Mouse (Mus musculus) cerebellum, adult 11-12 months (tissue): Measurements from ENCODE around the gene Acaca.

Source experiments
- DNase-seq: peaks from one replicate; pipeline ENCODE4 v3.0.0; 2022

Gene Acaca

GRCm38 (mm10) chr11:84128943-84129798 lies at the start of gene Acaca, which contains the start of gene Tada2a:
Gene Acaca (plus strand): TSS chr11:84129672.
Gene Tada2a (minus strand): TSS chr11:84129600.
- peak; percentile 84 for DNase-seq

- no peak for DNase-seq
Measured at GRCm38 (mm10) chr11:84079887-84080286, 49.6 kb upstream of the Acaca start.

- no peak for DNase-seq
Measured at GRCm38 (mm10) chr11:84080327-84080726, 49.1 kb upstream of the Acaca start.

DNA sequence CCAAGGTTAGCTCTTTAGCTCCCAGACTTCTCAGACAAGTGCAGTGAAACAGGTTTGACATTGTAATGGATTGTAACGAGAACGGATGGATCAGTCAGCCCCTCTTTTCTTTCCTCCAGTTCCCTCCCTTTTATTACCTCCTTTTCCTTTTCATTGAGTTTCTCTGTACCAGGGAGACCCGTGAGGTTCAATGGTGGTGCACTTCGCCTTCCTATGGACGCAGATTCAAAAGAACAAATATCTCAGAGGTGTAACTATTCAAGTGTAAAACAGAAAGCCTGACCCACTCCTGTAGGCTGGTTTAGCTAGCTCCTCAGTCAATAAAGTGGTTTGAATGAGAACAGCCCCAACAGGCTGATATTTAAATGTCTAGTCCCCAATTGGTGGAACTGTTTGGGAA lies 47.6 kb upstream of the Acaca start:
- DNase-seq, result no peak

DNA sequence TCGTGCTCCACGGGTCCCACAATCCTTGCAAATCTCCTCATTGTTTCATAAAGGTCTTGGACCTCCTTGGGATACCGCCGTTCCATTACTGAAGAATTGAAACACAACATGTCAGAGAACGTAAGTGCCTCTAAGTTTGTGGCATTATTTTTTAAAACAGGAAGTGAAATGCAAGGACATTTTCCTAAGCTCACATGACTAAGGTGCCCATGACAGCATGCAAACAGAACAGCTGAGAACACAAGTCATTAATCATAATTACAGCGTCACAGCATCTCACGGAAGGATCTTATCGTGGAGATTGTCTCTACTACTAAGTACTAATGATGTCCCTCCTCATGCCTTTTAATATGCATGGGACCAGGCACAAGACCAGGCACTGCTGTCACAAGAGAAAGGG lies 38.9 kb upstream of the Acaca start:
- no peak for DNase-seq

DNA sequence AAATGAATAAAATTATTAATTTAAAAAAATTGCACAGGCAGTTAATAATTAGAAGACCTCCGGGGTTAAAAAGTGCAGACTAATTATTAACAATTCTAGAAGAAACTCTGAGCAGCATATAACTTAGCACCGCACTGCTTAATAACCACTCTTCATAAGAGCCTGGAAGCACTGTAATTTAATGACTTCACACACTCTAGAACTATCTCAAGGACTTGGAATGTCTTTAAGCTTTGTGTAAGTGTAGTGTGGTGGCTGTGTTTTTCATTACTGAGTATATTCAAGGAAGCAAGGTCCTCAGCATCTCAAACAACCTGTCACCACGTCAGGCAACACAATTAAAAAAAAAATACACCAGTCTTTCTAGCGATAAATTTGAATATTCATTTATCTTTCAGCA lies 34.4 kb upstream of the Acaca start:
- no peak for DNase-seq

DNA sequence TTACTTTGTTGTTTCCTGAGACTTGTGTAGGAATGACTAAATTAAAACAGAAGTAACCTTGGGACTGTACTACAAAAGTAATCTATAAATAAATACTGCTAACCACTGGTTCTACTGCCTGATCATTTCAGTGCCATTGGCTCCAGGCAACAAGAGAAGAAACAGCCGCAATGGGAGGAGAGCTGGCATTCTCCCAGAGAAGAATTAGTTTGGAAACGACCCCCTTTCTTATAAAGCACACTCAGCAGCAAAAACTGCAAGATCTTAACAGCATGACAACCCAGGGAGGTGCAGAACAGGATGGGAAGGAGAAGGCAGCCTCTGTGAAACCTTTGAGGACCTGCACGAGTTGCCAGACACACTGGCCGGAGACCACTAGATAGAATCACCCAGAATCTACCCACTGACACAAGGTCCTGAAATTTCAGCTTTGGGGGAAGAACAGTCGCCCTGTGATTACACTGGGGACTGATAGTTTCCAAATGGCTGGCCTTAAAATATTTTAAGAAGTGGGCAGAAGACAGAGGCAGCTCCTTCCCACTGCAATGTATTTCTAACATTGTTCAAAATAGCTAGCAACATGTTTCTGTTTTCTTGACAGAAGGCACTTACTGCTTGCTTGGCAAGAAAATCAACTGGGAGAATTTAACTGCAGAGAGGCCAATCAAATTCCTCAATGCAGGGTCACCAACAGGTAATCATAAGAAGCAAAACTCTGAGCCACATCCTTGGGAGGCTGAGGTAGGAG lies 32.0 kb upstream of the Acaca start:
- DNase-seq, result no peak

DNA sequence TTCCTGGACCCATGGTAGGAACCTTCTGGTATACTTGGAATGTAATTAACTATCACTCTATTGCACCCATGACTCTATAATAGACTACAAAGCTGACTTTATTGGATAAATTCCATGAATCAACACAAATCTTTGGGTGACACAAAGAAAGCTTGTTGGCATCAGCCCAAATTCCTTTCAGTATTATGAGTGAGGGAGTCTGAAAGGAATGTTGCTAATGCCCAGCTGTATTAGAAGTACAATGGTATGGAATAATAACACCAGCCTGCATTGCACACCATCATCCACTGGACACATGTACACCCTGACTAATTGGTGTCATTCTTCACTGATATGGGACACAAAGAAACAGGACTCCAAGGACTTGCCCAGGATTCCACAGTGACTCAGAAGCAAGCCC lies 28.3 kb upstream of the Acaca start:
- no peak for DNase-seq

DNA sequence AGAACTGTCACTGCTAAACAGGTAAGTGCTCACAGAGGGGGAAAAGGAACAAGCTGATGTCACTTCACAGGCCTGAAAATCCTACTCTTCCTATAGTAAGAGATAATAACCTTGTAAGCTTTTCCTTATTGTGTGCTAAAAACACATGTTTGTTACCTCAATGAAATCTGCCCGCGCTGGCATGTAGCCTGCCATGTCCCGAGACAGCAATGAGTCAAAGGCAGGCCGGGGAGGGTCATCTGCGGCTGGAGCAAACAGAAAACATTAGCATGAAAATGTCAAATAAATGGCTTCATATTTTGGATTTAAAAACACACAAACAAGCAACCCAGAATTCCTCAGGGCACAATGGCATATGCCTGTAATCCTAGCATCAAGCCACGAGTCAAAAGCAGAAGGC lies 25.4 kb upstream of the Acaca start:
- no peak for DNase-seq

- no peak for DNase-seq
Measured at GRCm38 (mm10) chr11:84107137-84107536, 22.3 kb upstream of the Acaca start.

- DNase-seq, result no peak
Measured at GRCm38 (mm10) chr11:84113623-84114022, 15.8 kb upstream of the Acaca start.

- DNase-seq, result no peak
Measured at GRCm38 (mm10) chr11:84115646-84116045, 13.8 kb upstream of the Acaca start.

DNA sequence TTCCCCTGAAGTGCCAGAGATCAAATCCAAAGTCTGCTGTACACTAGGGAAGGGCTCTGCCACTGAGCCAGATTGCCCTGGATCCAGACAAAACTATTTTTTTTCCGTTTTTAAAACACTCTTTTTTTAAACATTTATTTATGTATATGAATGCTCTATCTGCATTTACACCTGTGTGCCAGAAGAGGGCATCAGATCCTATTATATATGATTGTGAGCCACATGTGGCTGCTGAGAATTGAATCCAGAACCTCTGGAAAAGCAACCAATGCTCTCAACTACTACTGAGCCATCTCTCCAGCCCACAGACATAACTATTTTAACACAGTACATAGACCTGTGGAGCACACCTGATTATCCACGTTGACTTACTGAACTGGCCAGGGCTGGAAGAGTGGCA lies 13.3 kb upstream of the Acaca start:
- DNase-seq, result no peak

DNA sequence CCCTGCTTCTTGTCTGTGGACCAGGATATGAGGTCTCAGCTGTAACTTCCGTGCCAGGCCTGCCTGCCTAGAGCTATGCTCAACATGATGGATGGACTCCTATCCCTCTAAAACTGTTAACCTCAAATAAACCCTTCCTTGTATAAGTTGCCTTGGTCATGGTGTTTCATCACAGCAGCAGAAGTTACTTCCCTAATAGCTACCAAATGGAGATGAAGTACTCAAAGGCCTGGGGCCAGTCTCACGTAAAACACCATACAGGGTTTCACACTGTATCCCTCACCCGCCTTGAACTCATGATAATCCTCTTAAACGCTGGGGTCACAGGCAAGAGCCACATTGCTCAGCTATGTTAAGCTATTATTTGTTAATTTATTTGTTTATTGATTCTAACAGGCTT lies 12.0 kb upstream of the Acaca start:
- no peak for DNase-seq

- no peak for DNase-seq
Measured at GRCm38 (mm10) chr11:84121051-84121956, 8.2 kb upstream of the Acaca start.

- DNase-seq, result no peak
Measured at GRCm38 (mm10) chr11:84127977-84128376, 1.5 kb upstream of the Acaca start.

DNA sequence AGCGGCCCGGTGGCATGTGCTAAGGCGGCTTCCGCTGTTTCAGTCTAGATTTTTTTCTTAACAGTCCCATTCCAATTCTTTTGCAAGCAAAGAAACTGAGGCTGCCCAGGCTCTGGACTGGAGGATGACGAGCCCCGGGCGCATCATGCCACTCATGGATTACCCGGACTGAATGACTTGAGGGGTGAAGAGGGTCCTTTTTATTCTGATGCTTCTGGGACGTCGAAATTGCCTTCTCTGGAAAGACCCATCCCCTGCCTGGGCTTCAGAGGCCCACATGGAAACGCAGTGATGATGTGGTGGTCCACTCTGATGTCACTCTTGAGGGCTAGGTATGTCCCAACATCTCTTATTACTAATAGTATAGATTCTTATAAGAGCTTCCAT lies 320 bp downstream of the Acaca start:
- DNase-seq, result no peak

GRCm38 (mm10) chr11:84134331-84134860 lies 4.9 kb downstream of the Acaca start:
- DNase-seq, result no peak

DNA sequence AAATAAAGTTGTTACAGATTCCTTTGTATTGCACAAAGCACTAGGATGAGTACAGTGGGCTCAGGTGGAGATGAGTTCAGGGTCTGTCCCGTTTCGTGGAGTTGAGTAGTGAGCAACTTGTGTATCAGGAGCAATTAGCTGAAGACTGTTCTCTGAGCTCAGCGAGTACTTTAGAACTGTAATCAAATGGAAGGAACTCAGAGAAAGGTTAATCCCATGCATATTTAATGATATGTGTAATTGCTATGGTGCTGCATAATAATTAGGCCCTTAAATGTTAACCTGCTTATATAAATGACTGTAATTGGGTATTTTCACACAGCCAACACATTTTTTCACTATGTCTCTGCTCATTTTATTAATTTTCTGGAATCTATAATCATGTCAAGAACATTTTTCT lies 7.0 kb downstream of the Acaca start:
- no peak for DNase-seq

DNA sequence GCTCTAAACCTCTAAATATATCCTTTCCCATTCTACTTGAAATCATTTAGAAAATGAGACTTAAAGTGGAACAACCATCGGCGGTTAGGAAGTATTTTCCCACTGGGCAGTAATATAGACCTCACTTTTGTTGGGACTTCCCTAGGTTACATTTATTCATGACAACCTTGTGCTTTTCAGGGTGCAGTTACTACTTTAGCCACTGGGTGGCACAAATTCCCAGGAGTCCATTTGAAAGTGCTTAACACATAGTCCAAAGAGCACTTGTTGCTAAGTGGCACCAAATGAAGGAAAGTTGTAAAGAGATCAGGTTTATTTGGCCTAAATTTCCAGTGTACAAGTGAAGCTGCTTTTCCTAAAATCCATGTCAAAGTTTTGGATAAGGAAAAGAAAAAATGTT lies 12.3 kb downstream of the Acaca start:
- DNase-seq, result no peak

DNA sequence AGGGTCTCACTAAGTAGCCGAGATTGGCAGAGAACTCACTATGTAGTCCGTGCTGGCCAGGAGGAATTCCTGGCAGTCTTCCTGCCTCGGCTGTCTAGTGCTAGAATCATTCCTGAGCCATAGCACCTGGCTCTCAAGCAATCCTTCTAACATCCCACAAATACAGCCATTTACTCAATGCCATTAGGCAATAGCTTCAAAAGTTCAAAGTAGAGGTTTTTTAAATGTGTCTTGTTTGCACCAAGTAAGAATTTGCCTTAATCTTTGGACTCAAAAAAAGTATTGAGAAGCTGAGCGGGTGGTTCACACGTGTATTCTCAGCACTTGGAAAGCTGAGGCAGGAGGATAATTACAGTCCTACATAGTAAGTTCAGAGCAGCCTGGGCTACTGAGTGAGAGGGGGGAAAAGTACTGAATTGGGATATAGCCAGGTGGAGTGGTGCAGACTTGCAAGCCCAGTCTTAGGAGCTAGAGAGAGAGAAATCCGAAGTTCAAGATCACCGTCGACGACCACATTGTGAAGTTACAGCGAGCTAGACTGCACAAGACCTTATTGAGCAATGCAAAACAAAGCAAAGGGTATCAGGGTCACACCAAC lies 15.8 kb downstream of the Acaca start:
- DNase-seq, result no peak

DNA sequence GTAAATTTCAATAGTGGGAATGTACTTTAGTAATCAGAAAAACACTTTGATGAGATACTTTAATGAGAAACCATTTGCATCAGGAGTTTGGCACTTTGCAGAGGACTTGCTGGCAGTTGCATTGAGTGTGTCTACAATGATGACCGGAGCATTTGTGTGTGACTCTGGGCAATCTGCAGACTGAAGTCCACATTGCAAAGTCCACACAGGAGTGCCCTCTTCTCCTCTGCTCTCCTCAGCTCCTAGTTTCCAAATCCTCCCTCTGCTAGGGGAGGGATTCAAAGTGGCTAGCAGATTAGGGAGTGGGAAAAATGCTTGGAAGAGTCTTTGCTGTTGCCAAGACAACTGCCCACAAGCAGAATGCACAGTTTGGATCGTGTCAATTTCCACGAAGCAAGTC lies 16.6 kb downstream of the Acaca start:
- DNase-seq, result no peak

GRCm38 (mm10) chr11:84150884-84151283 lies 21.4 kb downstream of the Acaca start:
- no peak for DNase-seq
